Mouse (Mus musculus): ENCODE results near the gene Gm11444. TPM values are rescaled to one million over a fixed set of nuclear protein-coding genes. Genes with fewer than 3 reads are reported as not detected.

Gene Gm11444
- total RNA-seq (2023), result not detected in 2 replicates

DNA sequence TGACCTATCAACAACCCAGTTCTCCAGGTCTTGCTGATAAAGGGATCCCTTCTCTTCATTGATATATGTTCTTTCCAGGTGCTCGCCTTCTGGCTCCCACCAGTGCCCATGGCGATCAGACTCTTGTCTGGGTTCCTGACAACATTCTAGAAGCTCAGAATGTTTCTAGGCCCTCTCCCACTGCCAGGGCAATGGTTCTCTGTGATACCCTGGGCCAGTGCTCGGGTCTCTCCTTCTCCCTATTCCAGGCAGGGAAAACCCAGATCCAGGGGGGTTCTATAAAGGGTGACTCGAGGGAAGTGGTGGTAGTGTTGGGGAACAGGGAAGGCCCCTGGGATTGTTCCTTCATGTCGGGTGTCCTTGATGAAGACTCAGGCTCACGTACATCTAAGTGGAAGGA is at the start of gene Gm11444:
Gene Gm11444 (minus strand): TSS at position 101 of the 400 bp plus-strand sequence.

DNA sequence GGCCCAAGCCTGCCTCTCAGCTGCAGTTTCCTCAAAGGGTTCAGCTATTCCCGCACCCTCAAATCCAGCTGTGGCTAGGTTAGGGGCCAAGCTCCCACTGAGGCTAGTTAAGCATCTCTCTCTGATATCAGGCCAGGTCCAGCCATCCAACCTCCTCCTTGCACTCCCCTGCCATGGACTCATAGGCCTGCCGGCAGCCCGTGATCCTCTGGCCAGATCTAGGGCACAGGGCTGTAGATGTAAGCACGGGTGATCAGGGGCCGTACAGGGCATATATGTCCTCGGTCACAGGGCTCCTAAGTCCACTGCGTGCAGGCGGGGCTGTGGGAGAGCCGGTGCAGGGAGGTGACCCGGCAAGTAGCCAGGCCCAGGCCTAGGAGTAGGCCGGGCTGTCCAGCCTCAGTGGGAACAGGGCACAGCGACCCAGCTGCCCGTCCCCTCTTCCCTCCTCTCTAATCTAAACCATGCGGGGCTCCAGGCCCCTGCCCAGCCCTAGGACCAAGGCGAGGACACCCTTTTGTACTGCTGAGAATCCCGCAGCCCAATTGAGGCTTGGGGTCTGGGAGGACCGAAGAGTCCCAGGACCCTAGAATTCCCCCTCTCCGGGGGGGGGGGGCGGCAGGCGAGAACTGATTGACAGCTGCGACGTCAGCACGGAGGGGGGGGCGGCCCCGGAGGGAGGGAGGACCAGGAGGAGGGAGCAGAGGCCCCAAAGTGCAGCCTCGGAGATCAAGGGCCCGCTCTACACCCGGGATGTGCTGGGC is 35.7 kb upstream of the Gm11444 start, which contains the start of gene Tbx4:
Gene Tbx4 (plus strand): TSS at position 758 of the 764 bp plus-strand sequence.

GRCm38 (mm10) chr11:85832231-85832924 is 17.8 kb downstream of the Gm11444 start, which contains the start of gene Tbx2:
TSS of gene Tbx2 (plus strand) at chr11:85832551.

Other genes with a start within 250 kb of the Gm11444 start
- 0.25 and 0.95 TPM in 2 replicates for gene Tbx2, start 17.8 kb downstream of the Gm11444 start, total RNA-seq (2023)
- gene Tbx4, start 36.1 kb upstream of the Gm11444 start, total RNA-seq (2023), result 0.16 TPM in 1 of 2 replicates, not detected in the other

Data from neutrophil, adult 65 days (primary cell).